Mouse (Mus musculus) colon, adult 2 months (tissue): Measurements from ENCODE around the gene Cd300lb. TPM values are rescaled to one million over a fixed set of nuclear protein-coding genes. Genes with fewer than 3 reads are reported as not detected.

Experiments used
- polyA plus RNA-seq: library from polyadenylated mRNA; depleted of rRNA; stranded (reverse); fragments of >200 nt; gene quantifications from 2 replicates; pipeline ENCODE4 v1.2.3, GENCODE M21; 2012; rRNA removed

The Cd300lb gene
- 0.66 and 1.1 TPM in 2 replicates for polyA plus RNA-seq

GRCm38 (mm10) chr11:114934144-114934543 is at the start of gene Cd300lb:
Gene Cd300lb, minus strand, starts transcription at chr11:114934386.

GRCm38 (mm10) chr11:114968752-114969207 is 34.6 kb upstream of the Cd300lb start, which contains the start of gene Cd300c:
Gene Cd300c, minus strand, starts transcription at chr11:114969157.

GRCm38 (mm10) chr11:114889991-114890518 is 44.1 kb downstream of the Cd300lb start, which contains the start of gene Cd300a:
Gene Cd300a, plus strand, starts transcription at chr11:114890041.

Other genes with a start within 250 kb of the Cd300lb start
- 0.73 and 1.0 TPM in 2 replicates for gene Dnaic2, start 207.0 kb downstream of the Cd300lb start, polyA plus RNA-seq
- gene Kif19a, start 169.0 kb downstream of the Cd300lb start, polyA plus RNA-seq = 1.3 and 1.8 TPM in 2 replicates
- gene Btbd17, start 138.4 kb downstream of the Cd300lb start, polyA plus RNA-seq = 0.42 and 0.68 TPM in 2 replicates
- 0.14 TPM in 1 of 2 replicates, not detected in the other for gene Gpr142, start 135.5 kb downstream of the Cd300lb start, polyA plus RNA-seq
- 3.5 and 4.7 TPM in 2 replicates for gene Gprc5c, start 83.2 kb downstream of the Cd300lb start, polyA plus RNA-seq
- 0.69 and 0.76 TPM in 2 replicates for gene Cd300a, start 44.3 kb downstream of the Cd300lb start, polyA plus RNA-seq
- not detected in 2 replicates for gene Cd300c, start 34.8 kb upstream of the Cd300lb start, polyA plus RNA-seq
- gene Cd300ld, start 55.5 kb upstream of the Cd300lb start, polyA plus RNA-seq = 0.51 and 0.94 TPM in 2 replicates
- 3.8 and 4.0 TPM in 2 replicates for gene Cd300c2, start 67.5 kb upstream of the Cd300lb start, polyA plus RNA-seq
- 0.22 and 0.43 TPM in 2 replicates for gene Cd300ld2, start 81.8 kb upstream of the Cd300lb start, polyA plus RNA-seq
- 0.62 and 1.0 TPM in 2 replicates for gene Cd300ld4, start 92.6 kb upstream of the Cd300lb start, polyA plus RNA-seq
- 1.6 and 2.2 TPM in 2 replicates for gene Cd300ld5, start 103.4 kb upstream of the Cd300lb start, polyA plus RNA-seq
- gene Cd300ld3, start 114.0 kb upstream of the Cd300lb start, polyA plus RNA-seq = 4.1 and 14.8 TPM in 2 replicates
- 0.67 and 0.96 TPM in 2 replicates for gene Cd300e, start 127.8 kb upstream of the Cd300lb start, polyA plus RNA-seq
- gene Rab37, start 157.0 kb upstream of the Cd300lb start, polyA plus RNA-seq = 2.8 and 3.3 TPM in 2 replicates
- 1.9 and 2.3 TPM in 2 replicates for gene Cd300lf, start 199.6 kb upstream of the Cd300lb start, polyA plus RNA-seq
- 199 and 208 TPM in 2 replicates for gene Slc9a3r1, start 229.0 kb upstream of the Cd300lb start, polyA plus RNA-seq